Mouse (Mus musculus) intestine, embryonic 16.5 days (tissue): ENCODE data around the gene Pla2g2d. TPM values are rescaled to one million over a fixed set of nuclear protein-coding genes. Genes with fewer than 3 reads are reported as not detected.

Experiments
- ATAC-seq: fragments of 200-750 bp; cut with Nextera tagmentation; 2 replicates; pipeline ENCODE4 v1.8.0; 2017; ENCODE audit warnings: moderate TSS enrichment, moderate library complexity
- H3K27ac ChIP-seq: fragments of 300-500 bp; sonication (generic); 2 replicates; pipeline ENCODE4 v1.5.1; 2014; ENCODE audit warnings: mild to moderate bottlenecking, low read length
- H3K27me3 ChIP-seq: fragments of 300-500 bp; sonication (generic); replicated peaks from 2 replicates; pipeline ENCODE4 v1.6.1; 2014; ENCODE audit warnings: low read length, control low read depth, mixed read lengths; ENCODE audit not compliant: control insufficient read depth, insufficient read depth
- H3K36me3 ChIP-seq: fragments of 300-500 bp; sonication (generic); 2 replicates; pipeline ENCODE4 v1.6.1; 2014; ENCODE audit warnings: low read length, control low read depth; ENCODE audit not compliant: control insufficient read depth, insufficient read depth
- H3K4me1 ChIP-seq: fragments of 300-500 bp; sonication (generic); 2 replicates; pipeline ENCODE4 v1.6.1; 2014; ENCODE audit warnings: low read length, control low read depth, mixed read lengths; ENCODE audit not compliant: control insufficient read depth, insufficient read depth
- H3K4me2 ChIP-seq: fragments of 300-500 bp; sonication (generic); 2 replicates; pipeline ENCODE4 v1.6.1; 2014; ENCODE audit warnings: low read depth, low read length, control low read depth
- H3K4me3 ChIP-seq: fragments of 300-500 bp; sonication (generic); 2 replicates; pipeline ENCODE4 v1.5.1; 2014; ENCODE audit warnings: mild to moderate bottlenecking, low read length
- H3K9ac ChIP-seq: fragments of 300-500 bp; sonication (generic); 2 replicates; pipeline ENCODE4 v1.6.1; 2014; ENCODE audit warnings: low read depth, low read length
- H3K9me3 ChIP-seq: fragments of 300-500 bp; sonication (generic); 2 replicates; pipeline ENCODE4 v1.6.1; 2016; ENCODE audit warnings: low read length, control low read depth; ENCODE audit not compliant: control insufficient read depth
- WGBS: fragments of 180-500 bp; shearing (Covaris S2); extraction: QIAGEN DNeasy Blood & Tissue Kit; methylation state at CpG from one replicate; pipeline ENCODE4 v1.1.7; 2014; 5-methylcytosine and 5-hydroxymethylcytosine counted together
- polyA plus RNA-seq: library from polyadenylated mRNA; unstranded; fragments of >200 nt; fragmentation: Nextera tagmentation; extraction: Ambion mirVana; gene quantifications from 2 replicates; pipeline ENCODE4 v1.2.1, GENCODE M21; 2015

The Pla2g2d gene
- polyA plus RNA-seq = 0.44 and 0.75 TPM in 2 replicates

- Histone ChIP-seq H3K27ac (no peak within 1 kb of the TSS), H3K36me3 (no peaks in the 10 kb centered on the region), H3K4me2 (no peak within 1 kb of the TSS), H3K27me3 (no peaks in the 10 kb centered on the region), H3K9me3 (no peaks in the 10 kb centered on the region), H3K9ac (no peak within 1 kb of the TSS), H3K4me1 (0 out of 2 replicates have a peak, but pooled peaks cover 4% of the 10 kb centered on the region), H3K4me3 (no peak within 1 kb of the TSS)
- WGBS = 83% methylated on average over 6 of the region's 6 CpGs
- ATAC-seq = no peak
Observed at GRCm38 (mm10) chr4:138775435-138775834, at the start of gene Pla2g2d. Pla2g2d (plus strand) TSS chr4:138775735.

- peaks cover 18% of the 10 kb centered on the region for H3K4me1 ChIP-seq
- peak; percentile 21; the same call in 1 of the 2 replicates for ATAC-seq
- 75% methylated on average over 5 of the region's 5 CpGs for WGBS
Observed at GRCm38 (mm10) chr4:138725751-138726150, 49.8 kb upstream of the Pla2g2d start.

GRCm38 (mm10) chr4:138729018-138729703 lies 46.4 kb upstream of the Pla2g2d start:
- ATAC-seq = no peak; the same call in 1 of the 2 replicates
- H3K27ac ChIP-seq = no peak overlapping the region
- H3K36me3 ChIP-seq = no peaks in the 10 kb centered on the region
- H3K4me3 ChIP-seq = no peak overlapping the region
- no peak overlapping the region for H3K4me2 ChIP-seq
- no peaks in the 10 kb centered on the region for H3K27me3 ChIP-seq
- WGBS = 52% methylated on average over 9 of the region's 9 CpGs
- H3K4me1 ChIP-seq = peaks cover 14% of the 10 kb centered on the region
- H3K9ac ChIP-seq = no peak overlapping the region
- H3K9me3 ChIP-seq = no peaks in the 10 kb centered on the region

More at GRCm38 (mm10) chr4:138725751-138726150, 49.8 kb upstream of the Pla2g2d start:
- no peaks in the 10 kb centered on the region for H3K27me3 ChIP-seq
- no peak overlapping the region for H3K9ac ChIP-seq
- no peaks in the 10 kb centered on the region for H3K9me3 ChIP-seq
- H3K36me3 ChIP-seq = no peaks in the 10 kb centered on the region
- no peak overlapping the region for H3K4me2 ChIP-seq
- no peak overlapping the region for H3K27ac ChIP-seq
- H3K4me3 ChIP-seq = no peak overlapping the region

- Histone ChIP-seq H3K4me3 (no peak overlapping the region), H3K9ac (no peak overlapping the region), H3K4me2 (no peak overlapping the region), H3K27me3 (no peaks in the 10 kb centered on the region), H3K9me3 (no peaks in the 10 kb centered on the region), H3K27ac (no peak overlapping the region), H3K4me1 (peaks cover 11% of the 10 kb centered on the region), H3K36me3 (no peaks in the 10 kb centered on the region)
- ATAC-seq = no peak
- 55% methylated on average over 7 of the region's 7 CpGs for WGBS
Observed at GRCm38 (mm10) chr4:138734105-138734504, 41.4 kb upstream of the Pla2g2d start.

GRCm38 (mm10) chr4:138734863-138735262 lies 40.7 kb upstream of the Pla2g2d start:
- WGBS = 93% methylated on average over 4 of the region's 4 CpGs
- no peak for ATAC-seq

GRCm38 (mm10) chr4:138737031-138737430 lies 38.5 kb upstream of the Pla2g2d start, which contains the start of gene Ubxn10:
Ubxn10 (minus strand) TSS chr4:138737167.
- no peaks in the 10 kb centered on the region for H3K9me3 ChIP-seq
- H3K4me2 ChIP-seq = no peak within 1 kb of the TSS
- H3K4me3 ChIP-seq = no peak within 1 kb of the TSS
- H3K27me3 ChIP-seq = no peaks in the 10 kb centered on the region
- peak; percentile 84 for ATAC-seq
- 53% methylated on average over 7 of the region's 7 CpGs for WGBS
- no peaks in the 10 kb centered on the region for H3K36me3 ChIP-seq
- no peak within 1 kb of the TSS; the same call in 1 of the 2 replicates for H3K9ac ChIP-seq
- peaks cover 11% of the 10 kb centered on the region for H3K4me1 ChIP-seq
- H3K27ac ChIP-seq = peak within 1 kb of the TSS; percentile 61

More at GRCm38 (mm10) chr4:138734863-138735262, 40.7 kb upstream of the Pla2g2d start:
- Histone ChIP-seq H3K27ac (no peak overlapping the region), H3K4me3 (no peak overlapping the region), H3K36me3 (no peaks in the 10 kb centered on the region), H3K4me2 (no peak overlapping the region), H3K4me1 (peaks cover 11% of the 10 kb centered on the region), H3K9me3 (no peaks in the 10 kb centered on the region), H3K9ac (no peak overlapping the region), H3K27me3 (no peaks in the 10 kb centered on the region)

GRCm38 (mm10) chr4:138739136-138739851 lies 36.2 kb upstream of the Pla2g2d start:
- Histone ChIP-seq H3K36me3 (no peaks in the 10 kb centered on the region), H3K9ac (no peak overlapping the region), H3K27me3 (no peaks in the 10 kb centered on the region), H3K27ac (no peak overlapping the region), H3K9me3 (no peaks in the 10 kb centered on the region), H3K4me3 (no peak overlapping the region), H3K4me1 (peaks cover 9% of the 10 kb centered on the region), H3K4me2 (no peak overlapping the region)
- WGBS = 24% methylated on average over 7 of the region's 7 CpGs
- ATAC-seq = no peak

- H3K27me3 ChIP-seq = no peaks in the 10 kb centered on the region
- H3K4me1 ChIP-seq = peaks cover 2% of the 10 kb centered on the region; the same call in 1 of the 2 replicates
- H3K9ac ChIP-seq = no peak overlapping the region
- H3K4me2 ChIP-seq = no peak overlapping the region
- H3K27ac ChIP-seq = no peak overlapping the region
- no peaks in the 10 kb centered on the region for H3K36me3 ChIP-seq
- ATAC-seq = no peak
- no peaks in the 10 kb centered on the region for H3K9me3 ChIP-seq
- 55% methylated on average over 4 of the region's 4 CpGs for WGBS
- no peak overlapping the region for H3K4me3 ChIP-seq
Observed at GRCm38 (mm10) chr4:138745884-138746283, 29.7 kb upstream of the Pla2g2d start.

GRCm38 (mm10) chr4:138746866-138747265 lies 28.7 kb upstream of the Pla2g2d start:
- no peaks in the 10 kb centered on the region for H3K27me3 ChIP-seq
- no peak for ATAC-seq
- H3K9ac ChIP-seq = no peak overlapping the region
- H3K4me1 ChIP-seq = peaks cover 2% of the 10 kb centered on the region; the same call in 1 of the 2 replicates
- H3K27ac ChIP-seq = no peak overlapping the region
- 89% methylated on average over 9 of the region's 9 CpGs for WGBS
- no peak overlapping the region for H3K4me3 ChIP-seq
- no peaks in the 10 kb centered on the region for H3K9me3 ChIP-seq
- no peak overlapping the region for H3K4me2 ChIP-seq
- H3K36me3 ChIP-seq = no peaks in the 10 kb centered on the region
